Mouse (Mus musculus): ENCODE data around the gene Fgfr2.

The Fgfr2 gene

DNA sequence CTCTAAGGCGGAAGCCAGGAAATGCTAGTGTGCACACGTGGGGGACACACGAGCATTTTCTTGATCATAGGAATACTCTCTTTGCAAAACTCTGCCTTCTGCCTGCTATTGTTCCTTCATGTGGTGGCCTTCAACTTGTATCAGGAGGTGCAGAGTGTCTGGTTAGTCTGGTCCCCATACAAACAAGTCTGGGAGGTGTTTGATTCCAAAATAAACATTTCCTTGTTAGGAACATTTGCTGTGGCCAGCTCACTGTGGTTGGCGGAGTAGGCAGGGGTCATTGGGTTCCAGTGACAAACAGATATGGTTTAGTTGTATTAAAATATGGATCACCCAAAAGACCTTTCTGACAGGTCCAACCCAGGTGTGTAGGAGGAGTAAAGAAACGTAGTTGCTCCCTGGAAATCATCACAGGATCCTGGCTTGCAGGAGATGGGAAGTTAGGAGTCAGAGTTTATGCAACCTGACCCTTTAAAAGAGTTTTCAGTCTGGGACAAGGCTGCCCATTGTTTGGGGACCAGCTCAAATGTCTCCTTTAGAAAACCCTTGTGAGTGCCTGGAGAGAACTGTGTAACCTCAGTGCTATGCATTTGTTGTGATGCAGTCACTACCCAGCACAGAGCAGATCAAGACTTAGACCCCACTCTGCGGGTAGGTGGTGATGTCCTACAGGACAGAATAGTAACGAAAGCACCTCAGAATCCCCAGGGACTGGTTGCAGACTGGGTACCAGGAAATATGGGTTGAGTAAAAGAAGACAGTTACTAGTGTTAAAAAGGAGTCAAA, 235.9 kb downstream of the Fgfr2 start:
- DNase-seq (ENCODE audit: low spot score), result no peak

DNA sequence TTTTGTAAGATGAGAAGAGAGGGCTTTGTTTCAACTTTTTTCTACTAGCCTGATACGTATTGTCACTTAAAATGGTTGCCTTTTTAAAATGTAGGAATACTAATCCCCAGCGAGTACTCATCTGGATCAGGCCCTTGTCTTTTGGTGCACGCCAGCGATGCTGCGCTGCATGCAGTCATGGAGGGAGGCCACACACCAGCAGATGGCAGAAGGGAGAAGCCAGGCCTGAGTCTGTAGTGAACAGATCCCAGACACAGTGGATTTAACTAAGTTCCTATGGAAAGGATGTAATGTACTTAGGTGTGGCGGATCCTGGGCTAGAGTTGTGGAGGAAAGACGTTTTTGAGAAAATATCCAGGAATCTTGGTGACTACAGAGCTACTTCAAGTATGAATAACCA, 239.1 kb downstream of the Fgfr2 start:
- no peak for DNase-seq (ENCODE audit: low spot score)

DNA sequence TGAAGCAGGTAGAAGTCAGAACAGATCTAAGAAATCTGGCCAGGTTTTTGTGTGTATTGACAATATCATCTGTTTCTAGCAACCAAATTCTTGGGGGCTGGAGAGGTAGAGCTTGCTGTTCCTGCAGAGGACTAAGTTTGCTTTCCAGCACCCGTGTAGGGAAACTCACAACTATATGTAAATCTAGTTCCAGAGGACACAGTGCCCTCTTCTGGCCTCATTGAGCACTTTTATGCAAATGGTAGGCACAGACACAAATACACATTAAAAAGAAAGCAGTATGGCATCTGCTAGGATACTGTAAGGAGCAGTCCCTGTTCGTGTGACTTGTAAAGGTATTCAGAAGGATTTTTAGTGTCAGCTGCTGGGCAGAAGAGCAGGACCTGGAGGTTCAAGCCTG, 240.8 kb downstream of the Fgfr2 start:
- DNase-seq (ENCODE audit: low spot score), result no peak

- DNase-seq (ENCODE audit: low spot score), result no peak
Measured at GRCm38 (mm10) chr7:132880276-132880675, 242.9 kb downstream of the Fgfr2 start.

DNA sequence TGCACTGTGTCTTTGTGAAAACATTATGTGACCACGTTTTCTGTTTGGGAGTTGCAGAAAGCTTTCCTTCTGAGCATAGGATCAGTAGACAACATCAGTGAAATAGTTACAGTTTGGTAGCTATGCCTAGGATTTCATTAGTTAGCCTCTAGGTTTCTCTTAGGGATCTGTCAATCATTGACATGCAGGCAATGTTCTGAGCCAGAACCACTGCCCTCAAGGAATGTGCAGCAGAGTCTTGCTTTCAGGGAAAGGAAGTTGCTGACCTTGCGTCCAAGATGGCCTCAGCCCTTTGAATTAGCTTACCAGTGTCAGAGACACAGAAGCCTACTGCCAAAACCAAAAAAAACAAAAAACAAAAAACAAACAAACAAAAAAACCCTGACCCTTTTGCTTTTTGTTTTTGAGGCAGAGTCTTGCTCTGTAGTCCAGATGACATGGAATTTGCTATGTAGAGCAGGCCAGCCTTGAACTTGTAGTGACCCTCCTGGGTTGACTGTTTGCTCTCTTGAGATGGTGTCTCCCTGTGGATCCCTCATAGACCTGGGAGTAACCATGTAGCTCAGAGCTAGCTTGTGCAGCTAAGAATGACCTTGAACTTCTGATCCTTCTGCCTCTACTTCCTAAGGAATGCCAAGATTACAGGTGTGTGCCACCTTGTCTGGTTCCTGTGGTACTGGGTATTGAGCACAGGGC, 247.6 kb downstream of the Fgfr2 start:
- DNase-seq (ENCODE audit: low spot score), result no peak

- DNase-seq (ENCODE audit: low spot score), result no peak
Measured at GRCm38 (mm10) chr7:132873043-132873442, 250.1 kb downstream of the Fgfr2 start.

- DNase-seq (ENCODE audit: low spot score), result no peak
Measured at GRCm38 (mm10) chr7:132866316-132866715, 256.8 kb downstream of the Fgfr2 start.

DNA sequence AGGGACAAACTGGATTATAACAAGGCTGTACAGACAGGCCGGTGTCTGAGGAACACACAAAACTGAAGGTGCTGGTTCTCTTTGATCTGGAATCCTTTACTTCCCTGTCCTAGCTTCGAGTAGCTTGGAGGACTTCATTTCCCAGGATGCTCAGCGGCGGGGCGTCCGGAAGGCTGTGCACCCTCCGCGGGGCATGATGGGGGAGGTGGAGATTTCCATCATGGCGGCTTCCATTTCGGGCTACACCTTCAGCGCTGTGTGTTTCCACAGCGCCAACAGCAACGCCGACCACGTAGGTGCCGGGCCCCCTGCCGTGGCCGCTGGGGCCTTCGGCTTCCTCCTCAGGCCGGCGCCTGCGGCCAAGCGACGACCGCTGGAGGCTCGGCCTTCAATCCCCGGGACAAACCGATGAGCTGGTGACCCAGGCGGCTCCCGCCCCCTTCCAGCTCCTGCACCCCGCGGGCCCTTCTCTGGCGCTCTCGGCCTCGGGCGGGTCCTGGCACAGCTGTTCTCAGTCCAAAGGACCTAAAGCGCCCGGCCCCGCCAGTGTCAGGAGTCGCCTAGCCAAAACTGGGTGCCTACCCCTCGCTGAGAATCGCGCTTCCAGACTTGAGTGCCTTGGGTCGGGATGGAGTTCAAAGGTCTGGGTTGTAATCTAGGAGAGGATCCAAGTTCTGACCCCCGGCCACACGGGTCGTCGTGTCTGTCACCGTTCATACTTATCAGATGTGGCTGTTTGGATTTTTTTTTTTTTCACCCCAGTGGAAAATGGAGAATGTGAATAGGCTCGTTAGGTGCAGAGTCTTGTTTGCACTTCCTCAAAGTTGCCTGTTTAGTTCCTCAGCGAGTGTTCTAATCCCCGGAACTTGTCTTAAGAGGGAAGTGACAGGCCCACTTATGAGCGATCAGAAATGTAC, 263.9 kb downstream of the Fgfr2 start, which contains the start of gene Abraxas2:
Abraxas2 (plus strand) TSS at position 184 of the 917 bp plus-strand sequence.
- DNase-seq (ENCODE audit: low spot score), result peak; percentile 79

GRCm38 (mm10) chr7:132858043-132858608, 265.0 kb downstream of the Fgfr2 start:
- no peak for DNase-seq (ENCODE audit: low spot score)

GRCm38 (mm10) chr7:132856083-132856482, 267.1 kb downstream of the Fgfr2 start:
- no peak for DNase-seq (ENCODE audit: low spot score)

GRCm38 (mm10) chr7:132853946-132854345, 269.2 kb downstream of the Fgfr2 start:
- no peak for DNase-seq (ENCODE audit: low spot score)

- DNase-seq (ENCODE audit: low spot score), result no peak
Measured at GRCm38 (mm10) chr7:132853361-132853760, 269.8 kb downstream of the Fgfr2 start.

DNA sequence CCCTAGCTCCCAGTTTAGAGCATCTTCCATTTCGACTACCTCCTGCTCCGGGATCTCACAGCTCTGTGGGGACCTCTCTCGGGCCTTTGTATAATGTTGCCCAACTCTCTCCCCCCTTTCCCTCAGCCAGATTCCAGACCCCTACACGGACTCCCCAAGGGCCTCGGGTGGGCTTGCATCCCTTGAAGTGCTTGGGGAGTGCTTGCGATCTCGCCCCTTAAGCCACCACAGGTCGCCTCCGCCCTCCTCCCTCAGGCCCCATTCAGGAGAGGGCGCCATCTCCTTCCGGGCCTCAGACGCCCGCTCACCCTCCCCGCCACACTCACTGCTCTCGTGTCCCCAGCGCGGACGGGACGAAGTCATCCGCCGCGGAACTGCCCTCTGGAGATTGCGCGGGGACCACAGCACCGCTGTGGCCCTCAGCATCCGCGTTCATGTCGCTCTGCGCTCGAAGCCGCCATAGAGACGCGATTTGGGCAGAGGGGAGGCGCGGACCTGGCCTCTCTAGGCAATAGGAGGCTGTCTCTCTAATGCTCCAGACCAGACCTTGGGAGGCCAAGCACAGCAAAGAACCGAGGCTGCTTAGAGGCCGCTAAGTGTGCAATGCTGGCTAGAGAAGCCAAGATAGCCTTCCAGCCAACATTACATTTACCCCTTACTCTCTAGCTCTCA, 270.8 kb downstream of the Fgfr2 start, which contains the start of gene Eef1akmt2:
Eef1akmt2 (minus strand) TSS at position 501 of the 672 bp plus-strand sequence.
- peak; percentile 70 for DNase-seq (ENCODE audit: low spot score)

DNA sequence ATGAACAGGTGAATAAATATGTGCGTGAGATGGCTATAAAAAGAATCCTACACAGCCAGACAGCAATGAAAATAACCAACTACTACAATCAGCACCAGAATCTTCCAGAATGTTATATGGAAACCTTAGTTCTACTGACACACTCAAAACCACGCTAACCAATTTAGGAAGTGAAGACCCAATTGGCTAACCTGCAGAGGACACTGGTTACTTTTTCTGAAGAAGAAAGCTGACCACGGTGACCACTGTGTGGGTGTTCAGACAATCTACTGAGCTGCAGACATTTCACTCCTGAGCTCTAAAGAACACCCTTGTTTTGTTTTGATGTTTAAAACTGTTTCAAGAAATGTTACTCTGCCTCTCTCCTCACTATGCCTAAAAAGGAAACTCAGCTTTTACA, 280.0 kb downstream of the Fgfr2 start:
- DNase-seq (ENCODE audit: low spot score), result no peak

DNA sequence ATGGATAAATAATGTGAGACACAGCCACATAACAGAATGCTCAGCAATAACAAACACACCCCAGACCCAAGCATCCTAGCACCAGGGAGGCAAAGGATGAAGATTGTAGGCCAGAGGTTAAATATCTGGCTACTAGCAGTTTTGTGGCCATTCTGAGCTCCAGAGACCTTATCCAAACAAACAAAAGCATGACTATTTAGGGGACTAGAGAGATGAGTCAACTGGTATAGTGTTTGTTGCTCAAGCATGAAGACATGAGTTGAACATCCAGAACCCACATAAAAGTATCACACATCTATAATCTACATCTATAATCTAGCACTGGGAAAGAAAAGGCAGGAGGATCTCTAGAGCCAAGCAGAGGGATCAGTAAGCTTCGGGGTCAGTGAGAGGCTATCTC, 280.7 kb downstream of the Fgfr2 start:
- DNase-seq (ENCODE audit: low spot score), result no peak

DNA sequence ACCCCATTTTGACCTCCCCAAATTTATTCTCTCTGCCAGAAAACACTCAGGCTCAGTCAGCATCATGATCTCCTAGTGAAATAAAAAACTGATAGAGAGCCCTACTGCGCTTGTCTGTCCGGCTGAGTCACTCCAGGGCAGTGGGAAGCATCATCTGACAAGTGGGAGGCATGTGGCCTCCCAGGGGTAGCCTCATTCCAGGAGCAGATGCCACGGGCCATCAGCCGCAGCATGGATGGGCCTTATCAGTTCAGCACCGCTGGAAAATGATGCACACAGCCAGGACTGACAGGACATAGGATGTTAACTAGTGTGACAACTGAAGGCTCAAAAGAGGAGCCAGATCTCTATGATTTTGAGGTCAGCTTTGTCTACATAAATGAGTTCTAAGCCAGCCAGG, 281.9 kb downstream of the Fgfr2 start:
- no peak for DNase-seq (ENCODE audit: low spot score)

DNA sequence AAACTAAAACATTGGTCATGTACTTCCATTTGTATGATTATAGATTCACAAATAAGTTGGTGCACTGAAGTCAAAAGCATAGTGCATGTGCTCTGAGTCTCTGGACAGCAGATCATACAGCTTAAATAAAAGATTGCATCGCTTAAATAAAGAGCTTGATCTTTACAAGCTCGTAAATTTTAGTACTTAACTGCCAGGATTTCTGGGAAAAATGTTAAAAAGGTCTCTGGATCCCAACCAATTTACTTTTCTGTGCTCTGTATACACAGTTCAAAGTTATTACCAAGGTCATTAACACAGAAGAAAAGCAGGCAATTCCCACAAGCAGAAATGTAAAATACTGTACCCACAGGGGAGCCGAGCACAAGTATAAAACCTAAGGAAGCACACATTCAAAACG, 292.2 kb downstream of the Fgfr2 start:
- no peak for DNase-seq (ENCODE audit: low spot score)

GRCm38 (mm10) chr7:132824346-132825022, 298.7 kb downstream of the Fgfr2 start:
- no peak for DNase-seq (ENCODE audit: low spot score)

DNA sequence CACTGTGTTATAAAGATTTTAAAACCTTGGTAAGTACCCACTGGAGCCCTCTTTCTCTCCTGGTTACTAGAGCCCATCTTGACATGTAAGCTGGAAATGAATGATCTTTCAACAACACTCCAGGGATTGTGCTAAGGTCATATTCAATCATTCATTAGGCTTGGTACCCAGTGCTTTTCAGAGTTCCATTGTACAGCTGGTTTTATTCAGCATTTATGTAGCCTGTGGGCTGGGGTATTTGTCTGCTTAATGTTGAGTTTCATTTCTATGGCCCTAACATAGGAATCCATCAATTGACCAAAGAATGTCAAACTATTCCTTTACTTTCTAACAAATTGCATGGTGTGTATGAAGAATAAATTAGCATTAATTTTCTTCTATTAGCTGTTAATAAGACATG, 299.3 kb downstream of the Fgfr2 start:
- no peak for DNase-seq (ENCODE audit: low spot score)

GRCm38 (mm10) chr7:132820692-132821091, 302.5 kb downstream of the Fgfr2 start:
- DNase-seq (ENCODE audit: low spot score), result no peak

DNA sequence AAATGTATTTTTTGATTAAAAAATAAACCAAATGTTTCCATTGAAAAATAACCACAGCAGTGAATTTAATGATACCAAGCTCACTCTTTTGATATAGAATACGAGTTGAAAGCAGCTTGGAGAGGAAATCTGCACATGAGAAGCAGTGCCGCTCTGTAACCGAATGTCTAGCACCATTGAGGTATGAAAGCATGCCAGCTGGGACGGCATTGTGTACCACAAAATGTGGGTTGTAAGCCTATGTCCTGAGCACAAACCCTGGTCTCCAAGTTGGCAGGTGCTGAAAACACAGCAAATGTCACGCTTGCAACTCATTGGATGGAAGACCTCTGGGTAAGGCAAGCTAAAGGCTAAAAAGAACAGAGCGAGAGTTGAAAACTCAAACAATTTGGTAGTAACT, 306.1 kb downstream of the Fgfr2 start:
- no peak for DNase-seq (ENCODE audit: low spot score)

Data from ovary, postnatal 14 days (tissue).